Mouse (Mus musculus) thymus, postnatal 25 days (tissue): ENCODE data around the gene Bms1.

Experiments
- DNase-seq: peaks from one replicate; pipeline ENCODE4 v3.0.0; 2022

Gene Bms1

GRCm38 (mm10) chr6:118419050-118419920, at the start of gene Bms1:
Gene Bms1, minus strand, starts transcription at chr6:118419474.
- DNase-seq, result peak; percentile 92

GRCm38 (mm10) chr6:118462069-118462705, 42.9 kb upstream of the Bms1 start:
- no peak for DNase-seq

GRCm38 (mm10) chr6:118457726-118458125, 38.5 kb upstream of the Bms1 start:
- no peak for DNase-seq

- peak; percentile 81 for DNase-seq
These were observed 35.9 kb upstream of the Bms1 start, which contains the start of gene Zfp248 for GRCm38 (mm10) chr6:118455042-118455631. Gene Zfp248, minus strand, starts transcription at chr6:118455528.

GRCm38 (mm10) chr6:118454452-118454851, 35.2 kb upstream of the Bms1 start:
- no peak for DNase-seq

- DNase-seq, result no peak
These were observed 12.2 kb upstream of the Bms1 start for GRCm38 (mm10) chr6:118431502-118431901.

GRCm38 (mm10) chr6:118426666-118427065, 7.4 kb upstream of the Bms1 start:
- no peak for DNase-seq

GRCm38 (mm10) chr6:118410428-118410827, 8.8 kb downstream of the Bms1 start:
- no peak for DNase-seq

- no peak for DNase-seq
These were observed 10.8 kb downstream of the Bms1 start for GRCm38 (mm10) chr6:118408510-118408909.

- DNase-seq, result no peak
These were observed 12.9 kb downstream of the Bms1 start for GRCm38 (mm10) chr6:118406421-118406820.

GRCm38 (mm10) chr6:118390746-118391145, 28.5 kb downstream of the Bms1 start:
- DNase-seq, result no peak

GRCm38 (mm10) chr6:118385962-118386361, 33.3 kb downstream of the Bms1 start:
- DNase-seq, result no peak

- DNase-seq, result no peak
These were observed 38.0 kb downstream of the Bms1 start for GRCm38 (mm10) chr6:118381234-118381633.

- DNase-seq, result no peak
These were observed 38.6 kb downstream of the Bms1 start for GRCm38 (mm10) chr6:118380630-118381029.

GRCm38 (mm10) chr6:118379451-118380167, 39.7 kb downstream of the Bms1 start:
- peak; percentile 71 for DNase-seq

- no peak for DNase-seq
These were observed 41.7 kb downstream of the Bms1 start for GRCm38 (mm10) chr6:118377611-118378010.

- no peak for DNase-seq
These were observed 43.3 kb downstream of the Bms1 start for GRCm38 (mm10) chr6:118376023-118376422.

- no peak for DNase-seq
These were observed 43.8 kb downstream of the Bms1 start for GRCm38 (mm10) chr6:118375457-118375856.

- no peak for DNase-seq
These were observed 44.2 kb downstream of the Bms1 start for GRCm38 (mm10) chr6:118375026-118375425.

GRCm38 (mm10) chr6:118373294-118373693, 46.0 kb downstream of the Bms1 start:
- DNase-seq, result peak; percentile 7

GRCm38 (mm10) chr6:118372794-118373193, 46.5 kb downstream of the Bms1 start:
- DNase-seq, result no peak

- no peak for DNase-seq
These were observed 51.8 kb downstream of the Bms1 start for GRCm38 (mm10) chr6:118367502-118367901.

GRCm38 (mm10) chr6:118366196-118366595, 53.1 kb downstream of the Bms1 start:
- DNase-seq, result no peak
